Mouse (Mus musculus): ENCODE data around the gene H2al1h. TPM values are rescaled to one million over a fixed set of nuclear protein-coding genes. Genes with fewer than 3 reads are reported as not detected.

The H2al1h gene
- total RNA-seq, 2 experiments from 2014 or later, result not detected

Other genes starting within 250 kb of the H2al1h start
- gene H2al1a, start 22.2 kb upstream of the H2al1h start, total RNA-seq (2015; ENCODE audit: low replicate concordance), result not detected in 2 replicates
- gene H2al1a, start 22.2 kb upstream of the H2al1h start, total RNA-seq (2017; ENCODE audit: low replicate concordance), result not detected in 2 replicates
- gene H2al1b, start 19.1 kb upstream of the H2al1h start, total RNA-seq (2015; ENCODE audit: low replicate concordance), result not detected in 2 replicates
- 3.3 TPM in 1 of 2 replicates, not detected in the other for gene H2al1b, start 19.1 kb upstream of the H2al1h start, total RNA-seq (2017; ENCODE audit: low replicate concordance)
- not detected in 2 replicates for gene H2al1c, start 15.8 kb upstream of the H2al1h start, total RNA-seq (2015; ENCODE audit: low replicate concordance)
- gene H2al1c, start 15.8 kb upstream of the H2al1h start, total RNA-seq (2017; ENCODE audit: low replicate concordance), result not detected in 2 replicates
- not detected in 2 replicates for gene H2al1d, start 12.7 kb upstream of the H2al1h start, total RNA-seq (2015; ENCODE audit: low replicate concordance)
- gene H2al1d, start 12.7 kb upstream of the H2al1h start, total RNA-seq (2017; ENCODE audit: low replicate concordance), result not detected in 2 replicates
- not detected in 2 replicates for gene H2al1e, start 9.6 kb upstream of the H2al1h start, total RNA-seq (2015; ENCODE audit: low replicate concordance)
- gene H2al1e, start 9.6 kb upstream of the H2al1h start, total RNA-seq (2017; ENCODE audit: low replicate concordance), result not detected in 2 replicates
- gene H2al1f, start 6.3 kb upstream of the H2al1h start, total RNA-seq (2015; ENCODE audit: low replicate concordance), result not detected in 2 replicates
- gene H2al1f, start 6.3 kb upstream of the H2al1h start, total RNA-seq (2017; ENCODE audit: low replicate concordance), result not detected in 2 replicates
- gene H2al1g, start 3.2 kb upstream of the H2al1h start, total RNA-seq (2015; ENCODE audit: low replicate concordance), result not detected in 2 replicates
- not detected in 2 replicates for gene H2al1g, start 3.2 kb upstream of the H2al1h start, total RNA-seq (2017; ENCODE audit: low replicate concordance)
- gene H2al1i, start 3.2 kb downstream of the H2al1h start, total RNA-seq (2015; ENCODE audit: low replicate concordance), result not detected in 2 replicates
- gene H2al1i, start 3.2 kb downstream of the H2al1h start, total RNA-seq (2017; ENCODE audit: low replicate concordance), result not detected in 2 replicates
- not detected in 2 replicates for gene H2al1j, start 6.3 kb downstream of the H2al1h start, total RNA-seq (2015; ENCODE audit: low replicate concordance)
- gene H2al1j, start 6.3 kb downstream of the H2al1h start, total RNA-seq (2017; ENCODE audit: low replicate concordance), result not detected in 2 replicates